Mouse (Mus musculus): Measurements from ENCODE around the gene Scnm1.

DNA sequence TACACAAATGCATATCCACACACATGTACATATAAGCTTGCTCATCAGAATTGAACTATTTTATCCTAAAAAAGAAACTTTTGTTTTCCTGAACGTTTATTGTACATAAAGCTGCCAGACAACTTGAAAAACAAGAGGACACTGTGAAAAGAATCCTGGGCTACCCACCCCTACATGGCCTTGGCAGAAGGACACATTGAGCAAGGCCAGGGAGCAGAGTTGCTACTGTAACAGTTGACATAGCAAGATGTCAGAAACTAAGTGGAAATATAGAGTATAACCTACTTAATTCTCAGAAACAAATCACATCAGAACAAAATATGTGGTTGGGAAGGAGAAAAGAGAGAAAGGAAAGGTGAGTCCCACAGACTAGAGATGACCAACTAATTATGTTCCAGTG, 48.0 kb upstream of the Scnm1 start:
- TF ChIP-seq CTCF (IDR thresholded peaks at IDR 0.05; ENCODE audit: low read depth) (no peak), EP300 (IDR thresholded peaks at IDR 0.05; ENCODE audit: low read depth) (no peak)
